Mouse (Mus musculus) neural tube, embryonic 13.5 days (tissue): ENCODE results near the gene Shank2. TPM values are rescaled to one million over a fixed set of nuclear protein-coding genes. Genes with fewer than 3 reads are reported as not detected.

ENCODE experiments used
- ATAC-seq: fragments of 200-750 bp; cut with Nextera tagmentation; 2 replicates; pipeline ENCODE4 v1.8.0; 2017; ENCODE audit warnings: low read depth, mild to moderate bottlenecking, moderate TSS enrichment, moderate library complexity
- H3K27ac ChIP-seq: fragments of 300-500 bp; sonication (generic); replicated peaks from 2 replicates; pipeline ENCODE4 v1.5.1; 2015; ENCODE audit warnings: moderate library complexity, mild to moderate bottlenecking, inconsistent platforms
- H3K27me3 ChIP-seq: fragments of 300-500 bp; sonication (generic); 2 replicates; pipeline ENCODE4 v1.6.1; 2015; ENCODE audit warnings: mild to moderate bottlenecking, inconsistent platforms
- H3K36me3 ChIP-seq: fragments of 300-500 bp; sonication (generic); 2 replicates; pipeline ENCODE4 v1.6.1; 2015; ENCODE audit warnings: mild to moderate bottlenecking, inconsistent platforms
- H3K4me1 ChIP-seq: fragments of 300-500 bp; sonication (generic); replicated peaks from 2 replicates; pipeline ENCODE4 v1.6.1; 2015; ENCODE audit warnings: inconsistent platforms
- H3K4me2 ChIP-seq: fragments of 300-500 bp; sonication (generic); 2 replicates; pipeline ENCODE4 v1.6.1; 2015; ENCODE audit warnings: inconsistent platforms, mild to moderate bottlenecking, moderate library complexity
- H3K4me3 ChIP-seq: fragments of 300-500 bp; sonication (generic); 2 replicates; pipeline ENCODE4 v1.5.1; 2015; ENCODE audit warnings: mild to moderate bottlenecking, inconsistent platforms
- H3K9ac ChIP-seq: fragments of 300-500 bp; sonication (generic); 2 replicates; pipeline ENCODE4 v1.6.1; 2015; ENCODE audit warnings: moderate library complexity, mild to moderate bottlenecking, inconsistent platforms
- H3K9me3 ChIP-seq: fragments of 300-500 bp; sonication (generic); 2 replicates; pipeline ENCODE4 v1.6.1; 2016; ENCODE audit warnings: inconsistent platforms
- WGBS: fragments of 180-500 bp; shearing (Covaris S2); methylation state at CpG from one replicate; pipeline ENCODE4 v1.1.7; 2015; 5-methylcytosine and 5-hydroxymethylcytosine counted together
- polyA plus RNA-seq: library from polyadenylated mRNA; unstranded; fragments of >200 nt; fragmentation: Nextera tagmentation; extraction: Ambion mirVana; gene quantifications from 2 replicates; pipeline ENCODE4 v1.2.1, GENCODE M21; 2015

The Shank2 gene
- polyA plus RNA-seq, 1 experiment from 2014 or later, result 6.7 TPM

DNA sequence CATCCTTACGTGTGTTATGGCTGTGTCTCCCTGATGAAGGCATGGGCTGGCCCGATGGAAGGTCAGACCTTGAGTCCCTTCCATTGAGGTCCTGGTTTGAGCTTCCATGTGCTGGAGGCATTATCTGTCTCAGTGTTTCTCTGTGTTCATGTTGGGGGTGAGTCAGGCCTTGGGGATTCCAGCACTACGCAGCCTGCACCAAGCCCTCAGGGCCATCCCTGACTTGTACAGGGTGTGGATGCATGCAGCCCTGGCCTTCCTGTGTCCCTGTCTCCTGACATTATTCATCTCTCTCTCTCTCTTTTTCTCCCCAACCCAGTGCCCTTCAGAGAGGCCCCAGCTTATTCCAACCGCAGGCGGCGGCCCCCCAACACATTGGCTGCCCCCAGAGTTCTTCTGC lies 177.7 kb downstream of the Shank2 start:
- H3K4me2 ChIP-seq, result no peak overlapping the region
- no peak for ATAC-seq
- 94% methylated on average over 6 of the region's 6 CpGs for WGBS
- no peak overlapping the region for H3K27ac ChIP-seq
- H3K9ac ChIP-seq, result no peak overlapping the region
- H3K4me1 ChIP-seq, result peaks cover 39% of the 10 kb centered on the region
- no peaks in the 10 kb centered on the region for H3K9me3 ChIP-seq
- H3K27me3 ChIP-seq, result peaks cover 8% of the 10 kb centered on the region; the same call in 1 of the 2 replicates
- no peak overlapping the region for H3K4me3 ChIP-seq
- H3K36me3 ChIP-seq, result no peaks in the 10 kb centered on the region

DNA sequence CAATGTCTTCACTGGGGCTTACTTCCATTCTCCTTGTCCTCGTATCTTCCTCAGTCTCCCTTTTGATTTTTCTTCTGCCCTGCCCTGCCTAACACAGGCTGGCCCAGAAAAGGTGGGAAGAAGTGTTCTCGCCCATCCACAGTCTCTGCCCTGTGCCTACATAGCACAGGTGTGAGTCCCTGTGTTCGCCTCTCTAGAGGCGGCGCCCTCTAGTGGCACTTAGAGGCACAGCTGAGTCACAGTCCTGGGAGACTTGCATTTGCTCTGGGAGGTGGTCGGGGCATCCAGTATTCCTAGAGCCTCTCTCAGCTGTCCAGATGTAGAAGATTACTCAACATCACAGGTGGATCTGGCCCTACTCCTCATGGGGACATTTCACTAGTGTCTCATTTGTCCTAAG lies 179.2 kb downstream of the Shank2 start:
- H3K4me1 ChIP-seq, result peaks cover 25% of the 10 kb centered on the region
- peak; percentile 54; the same call in 1 of the 2 replicates for ATAC-seq

GRCm38 (mm10) chr7:144187869-144188430 lies 186.2 kb downstream of the Shank2 start:
- Histone ChIP-seq H3K9ac (no peak overlapping the region), H3K4me1 (peaks cover 3% of the 10 kb centered on the region; the same call in 1 of the 2 replicates), H3K4me2 (no peak overlapping the region), H3K36me3 (0 out of 2 replicates have a peak, but pooled peaks cover 18% of the 10 kb centered on the region), H3K27me3 (no peaks in the 10 kb centered on the region), H3K9me3 (no peaks in the 10 kb centered on the region), H3K27ac (0 out of 2 replicates have a peak overlapping the region, but pooled peaks have one; percentile 34), H3K4me3 (no peak overlapping the region)
- WGBS, result 62% methylated on average over 11 of the region's 11 CpGs
- ATAC-seq, result no peak

More for the DNA sequence above, 179.2 kb downstream of the Shank2 start:
- Histone ChIP-seq H3K27me3 (peaks cover 8% of the 10 kb centered on the region; the same call in 1 of the 2 replicates), H3K9me3 (no peaks in the 10 kb centered on the region), H3K4me3 (no peak overlapping the region), H3K36me3 (no peaks in the 10 kb centered on the region), H3K27ac (no peak overlapping the region), H3K9ac (no peak overlapping the region), H3K4me2 (no peak overlapping the region)
- 22% methylated on average over 6 of the region's 6 CpGs for WGBS

DNA sequence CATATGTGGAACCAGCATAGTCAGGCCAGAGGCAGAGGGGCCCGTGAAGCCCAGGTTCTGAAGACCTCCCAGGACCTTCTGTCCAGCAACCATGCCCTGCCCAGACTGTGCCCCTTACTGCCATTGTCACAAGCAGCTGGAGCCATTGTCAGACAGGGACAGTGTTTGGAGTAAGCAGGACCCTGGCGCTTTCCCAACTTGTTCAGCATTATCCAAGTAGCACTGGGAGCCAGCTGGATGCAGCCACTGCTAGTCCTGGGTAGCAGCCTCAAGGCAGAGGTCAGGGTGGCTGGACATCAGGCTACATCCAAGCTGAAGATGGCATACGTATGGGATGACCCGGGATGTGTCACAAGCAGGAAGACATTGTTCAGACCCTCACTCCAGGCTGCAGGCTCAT lies 187.7 kb downstream of the Shank2 start:
- Histone ChIP-seq H3K36me3 (0 out of 2 replicates have a peak, but pooled peaks cover 18% of the 10 kb centered on the region), H3K4me3 (no peak overlapping the region), H3K4me2 (no peak overlapping the region), H3K4me1 (peaks cover 3% of the 10 kb centered on the region; the same call in 1 of the 2 replicates), H3K9ac (no peak overlapping the region), H3K9me3 (no peaks in the 10 kb centered on the region), H3K27me3 (no peaks in the 10 kb centered on the region), H3K27ac (no peak overlapping the region)
- ATAC-seq, result no peak
- WGBS, result 85% methylated on average over 4 of the region's 4 CpGs

DNA sequence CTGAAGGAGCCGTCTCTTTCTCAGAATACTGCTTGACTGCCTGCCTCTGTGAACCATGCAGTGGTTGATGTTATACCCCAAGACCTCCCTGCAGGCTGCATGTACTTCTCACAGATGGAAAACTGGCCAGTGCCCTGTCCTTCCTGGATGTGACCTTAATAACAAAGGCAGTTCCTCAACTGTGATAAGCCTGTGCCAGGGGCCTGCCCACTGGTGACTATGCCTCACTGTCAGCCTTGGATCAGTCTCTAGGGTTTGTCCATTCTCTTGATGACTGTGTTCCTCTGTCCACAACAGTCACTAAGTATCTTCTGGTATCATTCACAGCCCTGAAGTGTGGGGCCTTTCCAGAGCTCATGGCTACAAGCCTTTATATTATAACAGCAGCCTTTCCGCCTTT lies 196.8 kb downstream of the Shank2 start:
- no peak overlapping the region for H3K4me2 ChIP-seq
- no peak overlapping the region for H3K27ac ChIP-seq
- ATAC-seq, result no peak
- H3K4me3 ChIP-seq, result no peak overlapping the region
- no peaks in the 10 kb centered on the region for H3K9me3 ChIP-seq
- H3K9ac ChIP-seq, result no peak overlapping the region
- no peaks in the 10 kb centered on the region for H3K27me3 ChIP-seq
- WGBS, result 91% methylated on average over 2 of the region's 2 CpGs
- H3K36me3 ChIP-seq, result no peaks in the 10 kb centered on the region
- peaks cover 25% of the 10 kb centered on the region for H3K4me1 ChIP-seq

- Histone ChIP-seq H3K27ac (peak overlapping the region; percentile 57), H3K4me2 (no peak overlapping the region), H3K9me3 (no peaks in the 10 kb centered on the region), H3K9ac (no peak overlapping the region), H3K36me3 (no peaks in the 10 kb centered on the region), H3K4me3 (no peak overlapping the region), H3K4me1 (peaks cover 35% of the 10 kb centered on the region), H3K27me3 (0 out of 2 replicates have a peak, but pooled peaks cover 4% of the 10 kb centered on the region)
- ATAC-seq, result 0 out of 2 replicates have a peak, but pooled peaks have one; percentile 64
- 51% methylated on average over 7 of the region's 7 CpGs for WGBS
Observed at GRCm38 (mm10) chr7:144202017-144202682, 200.4 kb downstream of the Shank2 start.

GRCm38 (mm10) chr7:144204290-144204689 lies 202.6 kb downstream of the Shank2 start:
- H3K4me1 ChIP-seq, result peaks cover 43% of the 10 kb centered on the region
- 49% methylated on average over 3 of the region's 3 CpGs for WGBS
- no peak overlapping the region for H3K9ac ChIP-seq
- peaks cover 4% of the 10 kb centered on the region; the same call in 1 of the 2 replicates for H3K27me3 ChIP-seq
- H3K27ac ChIP-seq, result no peak overlapping the region
- no peaks in the 10 kb centered on the region for H3K9me3 ChIP-seq
- no peak overlapping the region for H3K4me2 ChIP-seq
- H3K36me3 ChIP-seq, result no peaks in the 10 kb centered on the region
- no peak overlapping the region for H3K4me3 ChIP-seq
- no peak for ATAC-seq

GRCm38 (mm10) chr7:144205161-144205560 lies 203.4 kb downstream of the Shank2 start:
- ATAC-seq, result no peak
- peaks cover 4% of the 10 kb centered on the region; the same call in 1 of the 2 replicates for H3K27me3 ChIP-seq
- no peaks in the 10 kb centered on the region for H3K9me3 ChIP-seq
- H3K4me3 ChIP-seq, result no peak overlapping the region
- H3K36me3 ChIP-seq, result no peaks in the 10 kb centered on the region
- H3K4me2 ChIP-seq, result no peak overlapping the region
- WGBS, result 93% methylated on average over 1 of the region's 1 CpGs
- H3K9ac ChIP-seq, result no peak overlapping the region
- peaks cover 41% of the 10 kb centered on the region for H3K4me1 ChIP-seq
- H3K27ac ChIP-seq, result no peak overlapping the region

GRCm38 (mm10) chr7:144205837-144206236 lies 204.1 kb downstream of the Shank2 start:
- Histone ChIP-seq H3K4me2 (no peak overlapping the region), H3K4me3 (no peak overlapping the region)

GRCm38 (mm10) chr7:144206254-144206653 lies 204.5 kb downstream of the Shank2 start:
- no peak overlapping the region for H3K4me3 ChIP-seq
- no peaks in the 10 kb centered on the region for H3K36me3 ChIP-seq
- no peaks in the 10 kb centered on the region for H3K9me3 ChIP-seq
- H3K4me2 ChIP-seq, result no peak overlapping the region
- H3K4me1 ChIP-seq, result peaks cover 37% of the 10 kb centered on the region
- H3K27ac ChIP-seq, result no peak overlapping the region
- ATAC-seq, result no peak
- H3K9ac ChIP-seq, result no peak overlapping the region
- 83% methylated on average over 5 of the region's 5 CpGs for WGBS
- H3K27me3 ChIP-seq, result peaks cover 4% of the 10 kb centered on the region; the same call in 1 of the 2 replicates

More at GRCm38 (mm10) chr7:144205837-144206236, 204.1 kb downstream of the Shank2 start:
- Histone ChIP-seq H3K27ac (no peak overlapping the region), H3K9ac (no peak overlapping the region), H3K27me3 (peaks cover 4% of the 10 kb centered on the region; the same call in 1 of the 2 replicates), H3K9me3 (no peaks in the 10 kb centered on the region), H3K36me3 (no peaks in the 10 kb centered on the region), H3K4me1 (peaks cover 37% of the 10 kb centered on the region)
- no peak for ATAC-seq
- 87% methylated on average over 3 of the region's 3 CpGs for WGBS

DNA sequence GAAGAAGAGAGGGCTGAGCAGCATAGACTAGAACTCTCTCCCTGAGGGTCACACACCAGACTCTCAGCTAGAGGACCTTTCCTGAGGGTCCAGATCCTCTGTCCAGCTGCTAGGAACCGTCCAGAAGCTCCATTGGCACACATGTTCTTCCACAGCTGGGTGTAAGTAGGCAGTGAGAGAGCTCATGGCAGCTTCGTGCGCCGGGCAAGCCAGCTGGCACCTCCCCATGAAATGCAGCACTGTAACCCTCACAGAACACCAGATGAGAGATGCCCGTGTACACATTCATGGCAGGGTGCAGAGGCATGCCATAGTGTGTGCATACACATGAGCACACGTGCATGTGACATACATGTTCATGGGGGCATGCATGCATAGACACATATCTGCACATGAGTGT lies 205.4 kb downstream of the Shank2 start:
- ATAC-seq, result no peak
- H3K27ac ChIP-seq, result no peak overlapping the region
- no peaks in the 10 kb centered on the region for H3K36me3 ChIP-seq
- H3K4me3 ChIP-seq, result no peak overlapping the region
- no peak overlapping the region for H3K9ac ChIP-seq
- H3K4me2 ChIP-seq, result no peak overlapping the region
- H3K27me3 ChIP-seq, result peaks cover 4% of the 10 kb centered on the region; the same call in 1 of the 2 replicates
- H3K9me3 ChIP-seq, result no peaks in the 10 kb centered on the region
- H3K4me1 ChIP-seq, result peaks cover 29% of the 10 kb centered on the region
- 82% methylated on average over 6 of the region's 6 CpGs for WGBS

DNA sequence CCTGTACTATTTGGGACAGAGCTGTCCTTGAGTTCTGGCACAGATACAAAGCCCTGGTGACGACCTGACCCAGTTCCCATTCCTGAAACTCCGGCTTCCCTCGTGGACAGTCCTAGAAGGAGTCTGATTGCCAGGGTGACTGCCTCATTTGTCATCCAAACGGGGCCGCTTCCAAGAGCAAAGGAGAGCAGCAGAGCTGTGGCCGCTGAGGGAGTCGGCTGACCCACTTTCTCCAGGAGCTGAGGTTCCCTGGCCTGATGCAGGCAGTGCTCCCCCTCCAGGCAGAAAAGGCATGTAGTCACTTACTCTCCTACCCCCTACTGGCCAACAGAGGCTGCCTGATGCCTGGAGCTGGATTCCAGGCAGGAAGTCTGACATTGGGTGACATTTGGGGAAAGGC lies 206.1 kb downstream of the Shank2 start:
- no peak overlapping the region for H3K4me3 ChIP-seq
- H3K9me3 ChIP-seq, result no peaks in the 10 kb centered on the region
- ATAC-seq, result no peak
- no peak overlapping the region for H3K4me2 ChIP-seq
- WGBS, result 25% methylated on average over 7 of the region's 7 CpGs
- no peaks in the 10 kb centered on the region for H3K36me3 ChIP-seq
- no peak overlapping the region for H3K9ac ChIP-seq
- H3K27ac ChIP-seq, result no peak overlapping the region
- H3K4me1 ChIP-seq, result peaks cover 22% of the 10 kb centered on the region
- H3K27me3 ChIP-seq, result peaks cover 4% of the 10 kb centered on the region; the same call in 1 of the 2 replicates
